Mouse (Mus musculus) MEL-GATA-1-ER (cell line): Measurements from ENCODE around the gene Gm21440.
"Not testable (repeated sequence)": the region's sequence is repeated elsewhere in the genome, so short reads cannot be mapped to it uniquely, and the experiment has no call there.

ENCODE experiments used
- DNase-seq: peaks from one replicate; pipeline ENCODE4 v3.0.0-alpha.2; 2012; ENCODE audit warnings: low read depth; ENCODE audit errors: extremely low read depth

Gm21440 gene

GRCm38 (mm10) chrY:13252091-13252490 is at the start of gene Gm21440, which contains the start of gene Gm21454:
TSS of gene Gm21440 (plus strand) at chrY:13252391.
TSS of gene Gm21454 (plus strand) at chrY:13252442.
- DNase-seq, result not testable (repeated sequence)

- DNase-seq, result not testable (repeated sequence)
Observed at GRCm38 (mm10) chrY:13223828-13224227, 28.4 kb upstream of the Gm21440 start, which contains the start of gene Gm21828. TSS of gene Gm21828 (minus strand) at chrY:13223928.
